Mouse (Mus musculus): ENCODE measurements around the gene Spo11. TPM values are rescaled to one million over a fixed set of nuclear protein-coding genes. Genes with fewer than 3 reads are reported as not detected.

Spo11 gene
- polyA plus RNA-seq, 1 experiment from 2014 or later, result 0.07 TPM

DNA sequence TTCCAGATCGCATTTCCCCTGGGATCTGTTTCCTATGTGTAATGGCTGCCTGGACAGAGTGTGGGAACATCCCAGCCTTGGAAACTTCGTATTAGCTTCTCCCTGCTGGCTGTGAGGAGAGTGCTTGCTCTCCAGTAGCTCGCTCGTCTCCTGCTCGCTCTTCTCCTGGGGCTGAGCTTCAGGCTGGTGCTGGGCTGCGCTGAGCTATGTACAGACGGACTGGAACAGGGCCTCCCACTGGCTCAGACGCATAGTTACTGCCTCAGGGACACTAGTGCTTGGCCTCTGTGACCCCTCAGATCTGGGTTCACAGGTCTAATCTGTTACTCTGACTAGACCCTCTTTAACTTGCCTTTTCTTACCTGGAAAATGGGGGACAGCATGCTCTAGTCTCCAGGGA lies 46.9 kb downstream of the Spo11 start:
- Histone ChIP-seq H3K27ac (ENCODE audit: low read depth) (peak overlapping the region; percentile 77), H3K4me2 (ENCODE audit: low read depth, low read length) (peak overlapping the region; percentile 85), H3K36me3 (replicated peaks; ENCODE audit: insufficient read depth, low read length) (peaks cover 69% of the 10 kb centered on the region), H3K9me3 (ENCODE audit: low read length) (no peaks in the 10 kb centered on the region), H3K4me3 (ENCODE audit: low read depth, low read length) (peak overlapping the region; percentile 93), H3K27me3 (ENCODE audit: insufficient read depth, low read length) (no peaks in the 10 kb centered on the region), H3K9ac (replicated peaks) (peak overlapping the region; percentile 86), H3K4me1 (ENCODE audit: insufficient read depth) (peaks cover 81% of the 10 kb centered on the region)
- WGBS (ENCODE audit: insufficient replicate concordance), result 65% methylated on average over 8 of the region's 8 CpGs
- DNase-seq, result peak; percentile 18
- no peak for ATAC-seq
- no peak for TF ChIP-seq CTCF (IDR thresholded peaks at IDR 0.05; ENCODE audit: low read depth)
- TF ChIP-seq EP300 (IDR thresholded peaks at IDR 0.05; ENCODE audit: low read depth), result no peak

DNA sequence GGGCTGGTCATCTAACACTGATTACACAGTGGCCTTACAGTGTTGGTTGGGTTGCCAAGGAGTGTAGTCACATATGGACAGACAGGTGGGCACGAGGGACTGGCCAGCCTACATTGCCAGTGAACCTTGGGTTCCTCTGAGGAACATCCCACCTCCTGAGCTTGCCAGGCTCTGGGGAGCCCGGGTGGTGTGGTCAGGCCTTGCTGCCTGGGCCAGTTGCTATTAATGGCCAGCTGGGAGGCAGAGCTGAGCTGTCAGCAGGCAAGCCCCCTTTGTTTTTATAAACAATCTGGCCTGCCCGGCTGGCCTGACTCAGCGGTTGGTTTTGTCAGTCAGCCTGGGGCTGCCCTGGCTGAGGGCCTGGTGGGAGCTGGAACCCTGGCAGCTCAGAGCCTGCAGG lies 47.4 kb downstream of the Spo11 start:
- Histone ChIP-seq H3K9me3 (ENCODE audit: low read length) (no peaks in the 10 kb centered on the region), H3K4me2 (ENCODE audit: low read depth, low read length) (peak overlapping the region; percentile 85), H3K4me1 (ENCODE audit: insufficient read depth) (peaks cover 76% of the 10 kb centered on the region), H3K36me3 (replicated peaks; ENCODE audit: insufficient read depth, low read length) (peaks cover 75% of the 10 kb centered on the region), H3K4me3 (ENCODE audit: low read depth, low read length) (peak overlapping the region; percentile 93), H3K27ac (ENCODE audit: low read depth) (peak overlapping the region; percentile 77), H3K27me3 (ENCODE audit: insufficient read depth, low read length) (no peaks in the 10 kb centered on the region), H3K9ac (replicated peaks) (peak overlapping the region; percentile 86)
- WGBS (ENCODE audit: insufficient replicate concordance), result 39% methylated on average over 4 of the region's 4 CpGs
- no peak for ATAC-seq
- TF ChIP-seq CTCF (IDR thresholded peaks at IDR 0.05; ENCODE audit: low read depth) (no peak), EP300 (IDR thresholded peaks at IDR 0.05; ENCODE audit: low read depth) (no peak)
- DNase-seq, result peak; percentile 17

DNA sequence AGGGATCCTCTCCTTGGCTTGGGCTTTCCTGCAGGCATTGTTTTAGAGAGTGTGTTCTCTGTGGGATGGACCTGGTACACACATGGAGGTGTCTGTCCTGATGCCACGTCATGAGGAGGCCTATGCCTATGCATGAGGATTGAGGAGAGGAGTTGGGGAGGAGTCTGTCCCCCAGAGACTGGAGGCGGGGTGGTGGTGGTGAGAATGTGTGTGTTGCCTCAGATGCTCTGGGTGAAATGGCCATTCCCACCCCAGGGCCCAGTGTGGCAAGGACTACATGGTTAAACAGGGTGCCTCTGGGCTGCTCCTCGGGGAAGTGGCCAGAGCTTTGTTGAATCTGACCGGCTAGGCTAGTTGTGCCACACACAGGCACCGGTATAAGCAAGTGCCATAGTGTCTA lies 48.8 kb downstream of the Spo11 start:
- peaks cover 88% of the 10 kb centered on the region for H3K36me3 ChIP-seq (replicated peaks; ENCODE audit: insufficient read depth, low read length)
- H3K27me3 ChIP-seq (ENCODE audit: insufficient read depth, low read length), result no peaks in the 10 kb centered on the region
- H3K27ac ChIP-seq (ENCODE audit: low read depth), result peak overlapping the region; percentile 77
- 57% methylated on average over 5 of the region's 5 CpGs for WGBS (ENCODE audit: insufficient replicate concordance)
- H3K4me1 ChIP-seq (ENCODE audit: insufficient read depth), result peaks cover 70% of the 10 kb centered on the region
- no peak for TF ChIP-seq EP300 (IDR thresholded peaks at IDR 0.05; ENCODE audit: low read depth)
- no peak for TF ChIP-seq CTCF (IDR thresholded peaks at IDR 0.05; ENCODE audit: low read depth)
- H3K9me3 ChIP-seq (ENCODE audit: low read length), result no peaks in the 10 kb centered on the region
- peak overlapping the region; percentile 93 for H3K4me3 ChIP-seq (ENCODE audit: low read depth, low read length)
- ATAC-seq (no peak), DNase-seq (peak; percentile 30)
- peak overlapping the region; percentile 86 for H3K9ac ChIP-seq (replicated peaks)
- H3K4me2 ChIP-seq (ENCODE audit: low read depth, low read length), result peak overlapping the region; percentile 85

DNA sequence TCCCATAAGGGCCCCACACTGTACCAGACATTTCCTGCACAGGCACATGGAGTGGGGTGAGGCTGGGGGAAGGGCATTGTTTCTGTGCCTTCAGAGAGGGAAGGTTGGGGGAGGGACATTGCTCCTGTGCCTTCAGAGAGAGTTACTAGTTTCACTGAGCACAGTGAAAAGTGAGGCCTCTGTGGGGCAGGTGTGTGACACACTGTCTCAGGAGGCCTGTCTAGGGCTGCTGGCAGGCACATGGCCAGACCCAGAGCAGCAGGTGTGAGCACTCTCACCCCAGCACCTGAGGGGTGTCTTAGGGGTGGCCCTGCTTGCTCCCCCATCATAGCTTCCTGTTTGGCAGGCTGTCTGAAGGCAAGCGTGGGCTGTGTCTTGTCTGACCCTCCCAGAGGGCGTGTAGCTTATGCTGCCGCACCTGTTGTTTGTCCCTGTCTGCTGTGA lies 49.2 kb downstream of the Spo11 start:
- 47% methylated on average over 3 of the region's 3 CpGs for WGBS (ENCODE audit: insufficient replicate concordance)
- Histone ChIP-seq H3K27me3 (ENCODE audit: insufficient read depth, low read length) (no peaks in the 10 kb centered on the region), H3K9ac (replicated peaks) (peak overlapping the region; percentile 86), H3K4me2 (ENCODE audit: low read depth, low read length) (peak overlapping the region; percentile 85), H3K4me3 (ENCODE audit: low read depth, low read length) (peak overlapping the region; percentile 93), H3K27ac (ENCODE audit: low read depth) (peak overlapping the region; percentile 77), H3K9me3 (ENCODE audit: low read length) (no peaks in the 10 kb centered on the region), H3K4me1 (ENCODE audit: insufficient read depth) (peaks cover 70% of the 10 kb centered on the region), H3K36me3 (replicated peaks; ENCODE audit: insufficient read depth, low read length) (peaks cover 93% of the 10 kb centered on the region)
- peak; percentile 59 for DNase-seq
- TF ChIP-seq CTCF (IDR thresholded peaks at IDR 0.05; ENCODE audit: low read depth), result no peak
- 0 out of 2 replicates have a peak, but pooled peaks have one; percentile 18 for TF ChIP-seq EP300 (IDR thresholded peaks at IDR 0.05; ENCODE audit: low read depth)
- peak; percentile 13 for ATAC-seq

DNA sequence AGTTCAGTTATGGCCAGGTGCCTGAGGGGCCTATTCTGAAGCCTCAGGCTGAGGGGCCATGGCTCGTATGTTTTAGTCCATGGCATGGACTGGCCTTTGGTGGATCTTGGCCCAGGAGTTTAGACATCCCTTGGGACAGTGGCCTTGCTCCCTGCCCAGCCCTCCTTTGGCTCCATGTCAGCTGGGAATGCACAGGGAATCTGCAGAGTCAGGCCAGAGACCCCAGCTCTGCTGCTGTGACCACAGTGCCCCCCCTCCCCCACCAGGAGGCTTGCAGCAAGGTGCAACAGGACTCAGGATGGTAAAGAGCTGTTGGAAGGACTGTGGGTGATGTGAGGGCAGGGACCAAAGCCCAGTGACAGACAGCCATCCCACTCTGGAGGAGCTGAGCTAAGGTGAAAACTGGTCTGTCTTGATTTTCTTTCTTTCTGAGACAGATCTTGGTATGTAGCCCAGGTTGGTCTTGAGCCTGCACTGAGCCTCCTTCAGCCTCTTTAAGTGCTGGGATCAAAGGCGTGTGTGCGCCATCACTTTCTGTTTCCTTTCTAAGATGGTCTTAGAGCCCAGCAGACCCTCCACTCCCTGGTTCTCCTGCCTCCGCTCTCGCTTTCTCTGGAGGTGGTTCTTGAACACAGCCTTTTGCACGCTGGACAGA lies 49.8 kb downstream of the Spo11 start:
- Histone ChIP-seq H3K9me3 (ENCODE audit: low read length) (no peaks in the 10 kb centered on the region), H3K27ac (ENCODE audit: low read depth) (peak overlapping the region; percentile 77), H3K4me3 (ENCODE audit: low read depth, low read length) (peak overlapping the region; percentile 93), H3K36me3 (replicated peaks; ENCODE audit: insufficient read depth, low read length) (peaks cover 98% of the 10 kb centered on the region), H3K4me2 (ENCODE audit: low read depth, low read length) (peak overlapping the region; percentile 85), H3K9ac (replicated peaks) (peak overlapping the region; percentile 86), H3K27me3 (ENCODE audit: insufficient read depth, low read length) (no peaks in the 10 kb centered on the region), H3K4me1 (ENCODE audit: insufficient read depth) (peaks cover 70% of the 10 kb centered on the region)
- peak; percentile 21 for DNase-seq
- 86% methylated on average over 6 of the region's 6 CpGs for WGBS (ENCODE audit: insufficient replicate concordance)
- ATAC-seq, result no peak
- TF ChIP-seq EP300 (IDR thresholded peaks at IDR 0.05; ENCODE audit: low read depth), result no peak
- TF ChIP-seq CTCF (IDR thresholded peaks at IDR 0.05; ENCODE audit: low read depth), result no peak

DNA sequence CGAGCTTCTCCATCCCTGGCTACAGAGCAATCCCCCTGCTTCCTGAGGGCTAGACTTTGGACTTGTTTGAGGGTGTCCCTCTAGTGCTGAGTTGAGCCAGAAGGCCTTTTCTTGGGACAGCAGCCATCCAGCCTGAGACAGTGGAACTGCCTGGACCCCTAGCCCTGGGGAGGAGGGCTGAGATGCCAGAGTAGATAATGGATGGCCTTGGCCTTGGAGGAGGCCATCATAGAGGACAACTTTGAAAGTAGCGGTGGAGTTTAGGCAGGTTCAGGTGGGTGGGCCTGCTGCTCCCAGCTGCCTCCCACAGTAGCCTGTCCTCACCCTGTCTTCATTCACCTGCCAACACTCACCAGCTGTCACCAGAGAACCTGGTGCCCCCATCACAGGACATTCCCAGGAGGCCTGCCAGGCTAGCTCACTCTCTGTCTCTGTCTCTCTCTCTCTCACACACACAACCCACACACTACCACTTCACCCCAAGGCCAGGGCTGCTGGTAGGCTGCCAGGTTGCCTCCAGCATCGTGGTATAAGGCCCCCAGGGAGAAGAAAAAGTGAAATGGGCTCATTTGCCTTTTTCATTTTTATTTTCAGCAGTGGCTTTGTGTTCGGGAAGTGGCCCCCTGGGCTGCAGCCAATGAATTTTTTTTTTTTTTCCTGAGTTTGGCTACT lies 50.5 kb downstream of the Spo11 start:
- Histone ChIP-seq H3K27me3 (ENCODE audit: insufficient read depth, low read length) (no peaks in the 10 kb centered on the region), H3K4me1 (ENCODE audit: insufficient read depth) (peaks cover 73% of the 10 kb centered on the region), H3K9me3 (ENCODE audit: low read length) (no peaks in the 10 kb centered on the region), H3K4me2 (ENCODE audit: low read depth, low read length) (peak overlapping the region; percentile 85), H3K27ac (ENCODE audit: low read depth) (peak overlapping the region; percentile 77), H3K36me3 (replicated peaks; ENCODE audit: insufficient read depth, low read length) (peaks cover 100% of the 10 kb centered on the region), H3K4me3 (ENCODE audit: low read depth, low read length) (no peak overlapping the region), H3K9ac (replicated peaks) (peak overlapping the region; percentile 35)
- DNase-seq (peak; percentile 33), ATAC-seq (no peak)
- TF ChIP-seq EP300 (IDR thresholded peaks at IDR 0.05; ENCODE audit: low read depth), result no peak
- no peak for TF ChIP-seq CTCF (IDR thresholded peaks at IDR 0.05; ENCODE audit: low read depth)
- 58% methylated on average over 4 of the region's 4 CpGs for WGBS (ENCODE audit: insufficient replicate concordance)
